Mouse (Mus musculus): Measurements from ENCODE around the gene Tfcp2.
"Not testable (repeated sequence)": the region's sequence is repeated elsewhere in the genome, so short reads cannot be mapped to it uniquely, and the experiment has no call there.

The Tfcp2 gene

GRCm38 (mm10) chr15:100575366-100575765 is 23.6 kb upstream of the Tfcp2 start:
- POLR2A ChIA-PET = interaction anchor here in 2 of 4 experiments (0.9 to 2.8 kb wide), 4 partner anchors 18 to 34 kb away, joined by 3 to 9 read pairs (median 7); partner anchors contain the start of gene Tfcp2 (in 1 of the 2)
- CTCF ChIA-PET = interaction anchor here in 2 of 4 experiments (0.5 to 0.6 kb wide), 3 partner anchors 15 to 734 kb away, joined by 3 to 4 read pairs (median 4); no protein-coding TSS in a partner anchor

- ChIA-PET CTCF (interaction anchor here in 1 of 4 experiments (0.5 kb wide), 1 partner anchor 139 kb away, joined by 3 read pairs; no protein-coding TSS in a partner anchor), POLR2A (interaction anchor here in 3 of 4 experiments (0.7 to 2.8 kb wide), 11 partner anchors 9 to 477 kb away, joined by 3 to 9 read pairs (median 4); partner anchors contain the start of gene Tfcp2 (in 2 of the 3))
Observed at GRCm38 (mm10) chr15:100574378-100574777, 22.6 kb upstream of the Tfcp2 start.

DNA sequence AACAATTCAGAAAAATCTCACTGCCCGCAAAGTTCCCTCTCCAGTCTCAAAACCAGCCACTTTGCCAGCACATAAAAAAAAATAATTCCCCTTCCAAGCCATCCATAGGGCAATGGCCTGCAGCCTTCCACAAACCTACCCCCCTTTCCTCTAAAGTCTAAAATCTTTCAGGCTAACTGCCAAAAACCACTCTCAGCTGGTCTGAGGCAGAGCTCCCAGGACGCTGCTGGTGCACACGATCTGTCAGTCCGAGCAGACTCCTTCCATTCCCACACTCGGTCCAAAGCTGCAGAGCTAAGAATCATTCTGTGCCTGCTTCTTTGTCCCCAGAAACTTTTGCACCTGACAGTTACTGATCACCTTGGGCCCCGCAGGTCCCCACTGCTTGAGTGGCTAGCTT is 22.1 kb upstream of the Tfcp2 start:
- ChIA-PET POLR2A (interaction anchor here in 3 of 4 experiments (0.6 to 2.8 kb wide), 13 partner anchors 9 to 477 kb away, joined by 3 to 9 read pairs (median 4); partner anchors contain the start of gene Tfcp2 (in 2 of the 3)), CTCF (interaction anchor here in 1 of 4 experiments (0.5 kb wide), 1 partner anchor 139 kb away, joined by 3 read pairs; no protein-coding TSS in a partner anchor)

- POLR2A ChIA-PET = interaction anchor here in 2 of 4 experiments (1.1 to 1.2 kb wide), 2 partner anchors 18 to 81 kb away, joined by 3 read pairs; no protein-coding TSS in a partner anchor
- CTCF ChIA-PET = interaction anchor here in 1 of 4 experiments (1.2 kb wide), 2 partner anchors 31 to 113 kb away, joined by 3 to 4 read pairs; no protein-coding TSS in a partner anchor
Observed at GRCm38 (mm10) chr15:100569239-100569638, 17.4 kb upstream of the Tfcp2 start.

- ChIA-PET CTCF (no interaction called here), POLR2A (interaction anchor here in 1 of 4 experiments (1.3 kb wide), 1 partner anchor 10 kb away, joined by 3 read pairs; no protein-coding TSS in a partner anchor)
Observed at GRCm38 (mm10) chr15:100566531-100566930, 14.7 kb upstream of the Tfcp2 start.

GRCm38 (mm10) chr15:100557705-100558433 is 6.1 kb upstream of the Tfcp2 start:
- CTCF ChIA-PET = interaction anchor here in 1 of 4 experiments (0.6 kb wide), 1 partner anchor 428 kb away, joined by 3 read pairs; no protein-coding TSS in a partner anchor
- POLR2A ChIA-PET = interaction anchor here in 1 of 4 experiments (0.5 to 2.7 kb wide), 2 partner anchors 16 to 116 kb away, joined by 3 to 9 read pairs; no protein-coding TSS in a partner anchor

GRCm38 (mm10) chr15:100556378-100556777 is 4.6 kb upstream of the Tfcp2 start:
- POLR2A ChIA-PET = interaction anchor here in 2 of 4 experiments (1.0 to 2.7 kb wide), 3 partner anchors 11 to 18 kb away, joined by 3 to 9 read pairs (median 3); no protein-coding TSS in a partner anchor

GRCm38 (mm10) chr15:100555965-100556364 is 4.2 kb upstream of the Tfcp2 start:
- ChIA-PET CTCF (no interaction called here), POLR2A (interaction anchor here in 2 of 4 experiments (1.0 to 2.7 kb wide), 3 partner anchors 11 to 18 kb away, joined by 3 to 9 read pairs (median 3); no protein-coding TSS in a partner anchor)

More at GRCm38 (mm10) chr15:100556378-100556777, 4.6 kb upstream of the Tfcp2 start:
- CTCF ChIA-PET = no interaction called here

DNA sequence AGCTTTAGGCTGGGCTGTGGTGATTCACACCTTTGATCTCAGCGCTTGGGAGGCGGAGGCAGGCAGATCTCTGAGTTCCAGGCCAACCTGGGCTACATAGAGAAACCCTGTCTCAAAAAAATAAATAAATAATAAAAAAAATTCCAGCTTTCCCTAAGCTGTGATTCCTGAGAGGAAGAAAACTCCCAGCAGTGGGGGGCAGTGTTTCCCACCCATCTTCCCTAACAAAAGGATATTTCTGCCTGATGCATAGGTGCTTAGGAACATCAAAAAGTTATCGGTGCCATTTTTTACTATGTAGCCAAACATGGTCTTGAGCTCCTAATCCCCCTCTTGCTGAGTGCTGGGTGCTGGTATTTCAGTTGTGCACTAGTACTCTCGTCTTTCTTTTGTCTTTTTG is 1.5 kb downstream of the Tfcp2 start:
- POLR2A ChIA-PET = interaction anchor here in 2 of 4 experiments (1.0 to 2.8 kb wide), 10 partner anchors 8 to 89 kb away, joined by 3 to 8 read pairs (median 4); partner anchors contain the start of gene Csrnp2 (in 1 of the 2)
- CTCF ChIA-PET = interaction anchor here in 3 of 4 experiments (1.0 to 2.5 kb wide), 3 partner anchors 12 kb away, joined by 3 to 12 read pairs (median 6); no protein-coding TSS in a partner anchor

- POLR2A ChIA-PET, CTCF ChIA-PET: not testable (repeated sequence)
Observed at GRCm38 (mm10) chr15:100543651-100544030, 8.2 kb downstream of the Tfcp2 start.

DNA sequence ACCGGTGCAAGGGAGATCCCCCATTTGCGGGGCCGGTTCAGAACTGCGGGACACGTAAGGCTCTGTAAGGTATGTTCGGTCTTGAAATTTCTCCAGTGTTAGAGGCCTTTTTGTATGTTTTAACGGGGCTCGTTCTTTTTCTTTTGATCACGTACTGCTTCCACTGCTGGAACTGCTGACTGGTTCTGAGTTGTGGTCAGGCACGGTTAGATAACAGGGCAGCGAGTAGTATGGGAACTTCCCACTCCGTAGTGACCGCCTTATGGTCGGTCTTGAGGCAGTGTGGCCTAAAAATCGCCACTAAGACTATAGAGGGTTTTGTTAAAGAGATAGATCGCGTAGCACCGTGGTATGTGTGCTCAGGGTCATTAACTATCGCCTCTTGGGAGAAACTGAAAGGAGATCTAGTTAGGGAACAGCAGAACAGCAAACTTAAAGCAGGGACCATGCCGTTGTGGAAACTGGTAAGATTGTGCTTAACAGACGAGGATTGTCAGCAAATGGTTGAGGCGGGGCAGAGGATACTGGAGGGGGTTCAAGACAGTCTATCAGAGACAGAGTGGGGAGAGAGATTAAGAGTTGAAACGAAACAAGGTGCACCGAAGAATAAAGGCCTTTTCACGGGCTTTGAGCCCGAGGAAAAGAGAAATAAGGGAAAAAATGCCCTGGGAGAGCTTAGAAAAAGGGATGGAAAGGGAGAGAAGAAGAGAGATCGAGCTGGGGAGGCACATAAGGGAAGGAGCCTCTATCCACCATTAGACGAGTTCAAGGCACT is 8.7 kb downstream of the Tfcp2 start:
- CTCF ChIA-PET = interaction anchor here in 1 of 4 experiments (1.0 kb wide), 1 partner anchor 11 kb away, joined by 3 read pairs; no protein-coding TSS in a partner anchor

GRCm38 (mm10) chr15:100541426-100541825 is 10.4 kb downstream of the Tfcp2 start:
- CTCF ChIA-PET = no interaction called here
- POLR2A ChIA-PET = interaction anchor here in 2 of 4 experiments (0.6 to 3.0 kb wide), 7 partner anchors 10 to 74 kb away, joined by 3 to 7 read pairs (median 3); partner anchors contain the start of genes Dazap2 (in 1 of the 2) and Tfcp2 (in 1 of the 2)

More for the DNA sequence above, 8.7 kb downstream of the Tfcp2 start:
- POLR2A ChIA-PET = interaction anchor here in 2 of 4 experiments (0.6 to 3.0 kb wide), 3 partner anchors 7 to 86 kb away, joined by 3 to 7 read pairs (median 6); partner anchors contain the start of gene Tfcp2 (in 1 of the 2)

DNA sequence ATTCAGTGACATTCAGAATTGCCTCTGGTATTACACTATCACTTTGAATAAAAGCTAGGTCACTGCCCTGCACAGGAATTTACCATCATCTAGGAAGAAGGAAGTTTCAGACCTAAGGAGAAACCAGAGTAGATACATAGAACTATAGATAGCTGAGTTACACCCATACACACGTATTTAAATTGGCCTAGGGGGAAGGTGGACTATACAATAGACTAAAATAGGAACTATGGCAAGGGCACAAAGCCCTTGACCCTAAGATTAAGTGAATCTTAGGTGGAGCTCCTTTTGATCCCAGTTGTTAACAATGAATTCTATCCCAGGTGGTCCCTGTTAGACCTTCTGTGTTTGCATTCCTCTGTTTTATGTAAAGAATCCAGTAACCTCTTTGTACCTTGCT is 10.8 kb downstream of the Tfcp2 start:
- CTCF ChIA-PET = not testable (repeated sequence)
- POLR2A ChIA-PET = interaction anchor here in 3 of 4 experiments (0.6 to 3.0 kb wide), 7 partner anchors 9 to 74 kb away, joined by 3 to 7 read pairs (median 3); partner anchors contain the start of genes Dazap2 (in 1 of the 3) and Tfcp2 (in 1 of the 3)

GRCm38 (mm10) chr15:100539411-100539810 is 12.4 kb downstream of the Tfcp2 start:
- ChIA-PET POLR2A (interaction anchor here in 1 of 4 experiments (1.0 to 1.1 kb wide), 2 partner anchors 10 to 36 kb away, joined by 3 to 5 read pairs; no protein-coding TSS in a partner anchor), CTCF (interaction anchor here in 2 of 4 experiments (0.6 to 2.5 kb wide), 2 partner anchors 74 to 144 kb away, joined by 3 to 10 read pairs; no protein-coding TSS in a partner anchor)

DNA sequence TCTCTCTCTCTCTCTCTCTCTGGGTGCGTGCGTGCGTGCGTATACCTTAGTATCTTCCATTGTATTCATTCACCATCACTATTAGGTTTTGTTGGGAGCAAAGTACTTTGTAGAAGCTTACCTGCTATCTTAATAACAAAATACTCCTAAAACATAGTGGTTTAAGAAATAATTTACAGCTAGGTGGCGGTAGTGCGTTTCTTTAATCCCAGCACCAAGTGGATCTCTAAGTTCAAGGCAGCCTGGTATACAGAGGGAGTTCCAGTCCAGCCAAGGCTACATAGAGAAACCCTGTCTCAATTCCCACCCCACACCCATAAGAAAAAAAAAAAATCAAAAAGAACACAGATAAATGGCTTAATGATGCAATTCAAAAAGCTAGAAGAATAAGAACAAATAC is 13.9 kb downstream of the Tfcp2 start:
- POLR2A ChIA-PET = interaction anchor here in 3 of 4 experiments (0.6 to 1.5 kb wide), 6 partner anchors 40 to 145 kb away, joined by 3 to 5 read pairs (median 4); partner anchors contain the start of gene Csrnp2 (in 1 of the 3)
- CTCF ChIA-PET = interaction anchor here (0.6 to 2.5 kb wide), 27 partner anchors 9 to 313 kb away, joined by 3 to 12 read pairs (median 4); partner anchors contain the start of gene Tfcp2 (in 1 of the 4)

- POLR2A ChIA-PET = interaction anchor here in 2 of 4 experiments (1.0 to 1.7 kb wide), 6 partner anchors 23 to 163 kb away, joined by 3 to 6 read pairs (median 4); no protein-coding TSS in a partner anchor
- CTCF ChIA-PET = interaction anchor here (0.7 to 1.0 kb wide), 5 partner anchors 10 to 70 kb away, joined by 3 to 4 read pairs (median 3); no protein-coding TSS in a partner anchor
Observed at GRCm38 (mm10) chr15:100527900-100528299, 23.9 kb downstream of the Tfcp2 start.

DNA sequence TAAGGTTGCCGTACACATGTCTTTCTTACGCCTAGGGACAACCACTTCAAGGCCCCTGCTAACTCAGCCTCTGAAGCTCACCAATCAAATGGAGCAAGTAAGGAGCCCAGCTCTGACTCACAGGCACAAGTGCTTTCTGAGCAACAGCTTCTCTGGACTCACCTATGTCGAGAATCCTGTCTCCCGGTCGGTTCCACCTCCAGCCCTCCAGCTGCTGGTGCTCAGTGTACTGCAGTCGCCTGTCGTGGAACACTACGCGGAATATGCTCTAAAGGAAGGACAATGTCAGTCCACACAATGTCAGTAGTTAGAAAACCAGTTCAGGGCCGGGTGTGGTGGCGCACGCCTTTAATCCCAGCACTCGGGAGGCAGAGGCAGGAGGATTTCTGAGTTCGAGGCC is 26.4 kb downstream of the Tfcp2 start:
- CTCF ChIA-PET = interaction anchor here in 1 of 4 experiments (1.2 kb wide), 1 partner anchor 13 kb away, joined by 4 read pairs; no protein-coding TSS in a partner anchor
- POLR2A ChIA-PET = interaction anchor here in 1 of 4 experiments (1.0 to 1.2 kb wide), 2 partner anchors 74 to 419 kb away, joined by 3 to 4 read pairs; partner anchors contain the start of gene Pou6f1
